Mouse (Mus musculus) heart, embryonic 14.5 days (tissue): ENCODE measurements around the gene Fcgr4. TPM values are rescaled to one million over a fixed set of nuclear protein-coding genes. Genes with fewer than 3 reads are reported as not detected.
"Not testable (repeated sequence)": the region's sequence is repeated elsewhere in the genome, so short reads cannot be mapped to it uniquely, and the experiment has no call there.

Experiments
- ATAC-seq: fragments of 200-750 bp; cut with Nextera tagmentation; 2 replicates; pipeline ENCODE4 v1.8.0; 2017; ENCODE audit warnings: low read depth, moderate TSS enrichment; ENCODE audit not compliant: insufficient number of reproducible peaks, insufficient read depth, low FRiP score
- H3K27ac ChIP-seq, 2 experiments: fragments of 200-500 bp in 1 of 2; fragments of 300-500 bp in 1 of 2; sonication (generic) in 1 of 2; replicated peaks in 1 of 2; 2 replicates each; pipeline ENCODE4 v1.5.1; 2012 to 2014; ENCODE audit warnings: low read depth in 2 of 2, low read length in 2 of 2, control low read depth in 1 of 2, mild to moderate bottlenecking in 1 of 2, mixed read lengths in 1 of 2; ENCODE audit not compliant: control insufficient read depth in 1 of 2, insufficient read depth in 1 of 2
- H3K27me3 ChIP-seq: fragments of 300-500 bp; sonication (generic); 2 replicates; pipeline ENCODE4 v1.6.1; 2014; ENCODE audit warnings: mild to moderate bottlenecking, low read length, control low read depth; ENCODE audit not compliant: control insufficient read depth, insufficient read depth
- H3K36me3 ChIP-seq: fragments of 300-500 bp; sonication (generic); 2 replicates; pipeline ENCODE4 v1.6.1; 2014; ENCODE audit warnings: mild to moderate bottlenecking, control low read depth, low read length, mixed read lengths; ENCODE audit not compliant: control insufficient read depth, insufficient read depth
- H3K4me1 ChIP-seq, 2 experiments: fragments of 200-500 bp in 1 of 2; fragments of 300-500 bp in 1 of 2; sonication (generic) in 1 of 2; 2 replicates each; pipeline ENCODE4 v1.6.1; 2012 to 2014; ENCODE audit warnings: low read length in 2 of 2, control low read depth in 1 of 2, mixed read lengths in 1 of 2; ENCODE audit not compliant: control insufficient read depth in 2 of 2, insufficient read depth in 2 of 2
- H3K4me2 ChIP-seq: fragments of 300-500 bp; sonication (generic); 2 replicates; pipeline ENCODE4 v1.6.1; 2014; ENCODE audit warnings: mild to moderate bottlenecking, low read length
- H3K4me3 ChIP-seq, 2 experiments: fragments of 200-500 bp in 1 of 2; fragments of 300-500 bp in 1 of 2; sonication (generic) in 1 of 2; 2 replicates each; pipeline ENCODE4 v1.5.1; 2012 to 2014; ENCODE audit warnings: low read length in 2 of 2, mild to moderate bottlenecking in 2 of 2, control low read depth in 1 of 2, low read depth in 1 of 2, moderate library complexity in 1 of 2; ENCODE audit not compliant: control insufficient read depth in 1 of 2, insufficient read depth in 1 of 2
- H3K9ac ChIP-seq: fragments of 300-500 bp; sonication (generic); 2 replicates; pipeline ENCODE4 v1.6.1; 2014; ENCODE audit warnings: mild to moderate bottlenecking, low read length
- H3K9me3 ChIP-seq: fragments of 300-500 bp; sonication (generic); 2 replicates; pipeline ENCODE4 v1.6.1; 2016; ENCODE audit warnings: low read length, control low read depth; ENCODE audit not compliant: control insufficient read depth
- WGBS: fragments of 180-500 bp; shearing (Covaris S2); extraction: QIAGEN DNeasy Blood & Tissue Kit; methylation state at CpG from one replicate; pipeline ENCODE4 v1.1.7; 2014; 5-methylcytosine and 5-hydroxymethylcytosine counted together
- polyA plus RNA-seq: library from polyadenylated mRNA; unstranded; fragments of >200 nt; fragmentation: Nextera tagmentation; extraction: Ambion mirVana; gene quantifications from 2 replicates; pipeline ENCODE4 v1.2.1, GENCODE M21; 2014

Fcgr4 gene
- polyA plus RNA-seq, 1 experiment from 2014 or later = 1.5 TPM

GRCm38 (mm10) chr1:170978601-170979000, 40.1 kb upstream of the Fcgr4 start:
- WGBS = 47% methylated on average over 4 of the region's 4 CpGs
- H3K27ac ChIP-seq = no peak overlapping the region
- ATAC-seq = no peak
- no peak overlapping the region for H3K4me2 ChIP-seq
- no peaks in the 10 kb centered on the region for H3K36me3 ChIP-seq
- no peaks in the 10 kb centered on the region for H3K27me3 ChIP-seq
- no peaks in the 10 kb centered on the region for H3K9me3 ChIP-seq
- H3K4me3 ChIP-seq = no peak overlapping the region
- H3K4me1 ChIP-seq = no peaks in the 10 kb centered on the region
- H3K9ac ChIP-seq = no peak overlapping the region

- WGBS = 65% methylated on average over 1 of the region's 1 CpGs
- not testable (repeated sequence) for ATAC-seq, H3K27ac ChIP-seq
These were observed 37.0 kb upstream of the Fcgr4 start for GRCm38 (mm10) chr1:170981679-170982078.

GRCm38 (mm10) chr1:170982301-170982700, 36.4 kb upstream of the Fcgr4 start:
- H3K27me3 ChIP-seq = no peaks in the 10 kb centered on the region
- H3K9me3 ChIP-seq = no peaks in the 10 kb centered on the region
- no peak overlapping the region for H3K4me3 ChIP-seq
- 77% methylated on average over 2 of the region's 2 CpGs for WGBS
- H3K36me3 ChIP-seq = no peaks in the 10 kb centered on the region
- ATAC-seq = no peak
- H3K4me1 ChIP-seq = no peaks in the 10 kb centered on the region
- no peak overlapping the region for H3K9ac ChIP-seq
- H3K4me2 ChIP-seq = no peak overlapping the region
- H3K27ac ChIP-seq = no peak overlapping the region

More at GRCm38 (mm10) chr1:170981679-170982078, 37.0 kb upstream of the Fcgr4 start:
- not testable (repeated sequence) for H3K4me3 ChIP-seq, H3K4me2 ChIP-seq, H3K9ac ChIP-seq, H3K4me1 ChIP-seq, H3K9me3 ChIP-seq, H3K36me3 ChIP-seq, H3K27me3 ChIP-seq

GRCm38 (mm10) chr1:170983066-170983465, 35.7 kb upstream of the Fcgr4 start:
- no peaks in the 10 kb centered on the region for H3K9me3 ChIP-seq
- H3K27ac ChIP-seq = no peak overlapping the region
- no peaks in the 10 kb centered on the region for H3K27me3 ChIP-seq
- 73% methylated on average over 4 of the region's 4 CpGs for WGBS
- H3K4me2 ChIP-seq = no peak overlapping the region
- no peak for ATAC-seq
- no peaks in the 10 kb centered on the region for H3K4me1 ChIP-seq
- no peak overlapping the region for H3K9ac ChIP-seq
- no peak overlapping the region for H3K4me3 ChIP-seq
- H3K36me3 ChIP-seq = no peaks in the 10 kb centered on the region

GRCm38 (mm10) chr1:170985092-170985491, 33.6 kb upstream of the Fcgr4 start:
- no peak for ATAC-seq
- Histone ChIP-seq H3K9ac (no peak overlapping the region), H3K4me2 (no peak overlapping the region), H3K27me3 (no peaks in the 10 kb centered on the region), H3K4me1 (no peaks in the 10 kb centered on the region), H3K27ac (no peak overlapping the region), H3K4me3 (no peak overlapping the region), H3K9me3 (no peaks in the 10 kb centered on the region), H3K36me3 (no peaks in the 10 kb centered on the region)
- WGBS = 78% methylated on average over 3 of the region's 3 CpGs

- H3K4me2 ChIP-seq = no peak overlapping the region
- no peaks in the 10 kb centered on the region for H3K36me3 ChIP-seq
These were observed 32.9 kb upstream of the Fcgr4 start for GRCm38 (mm10) chr1:170985861-170986260.

GRCm38 (mm10) chr1:170989656-170990055, 29.1 kb upstream of the Fcgr4 start:
- no peak overlapping the region for H3K27ac ChIP-seq
- H3K36me3 ChIP-seq = no peaks in the 10 kb centered on the region
- no peaks in the 10 kb centered on the region for H3K9me3 ChIP-seq
- WGBS = 66% methylated on average over 9 of the region's 9 CpGs
- no peak overlapping the region for H3K9ac ChIP-seq
- ATAC-seq = no peak
- no peak overlapping the region for H3K4me3 ChIP-seq
- H3K27me3 ChIP-seq = no peaks in the 10 kb centered on the region
- H3K4me1 ChIP-seq = no peaks in the 10 kb centered on the region
- no peak overlapping the region for H3K4me2 ChIP-seq

More at GRCm38 (mm10) chr1:170985861-170986260, 32.9 kb upstream of the Fcgr4 start:
- ATAC-seq = no peak
- H3K27ac ChIP-seq = no peak overlapping the region
- no peaks in the 10 kb centered on the region for H3K9me3 ChIP-seq
- no peak overlapping the region for H3K9ac ChIP-seq
- WGBS = 76% methylated on average over 5 of the region's 5 CpGs
- H3K27me3 ChIP-seq = no peaks in the 10 kb centered on the region
- no peak overlapping the region for H3K4me3 ChIP-seq
- no peaks in the 10 kb centered on the region for H3K4me1 ChIP-seq

GRCm38 (mm10) chr1:170992550-170992949, 26.2 kb upstream of the Fcgr4 start:
- H3K9ac ChIP-seq = no peak overlapping the region
- no peak overlapping the region for H3K4me2 ChIP-seq
- H3K4me1 ChIP-seq = no peaks in the 10 kb centered on the region
- WGBS = 48% methylated on average over 5 of the region's 5 CpGs
- H3K36me3 ChIP-seq = no peaks in the 10 kb centered on the region
- H3K27me3 ChIP-seq = peaks cover 4% of the 10 kb centered on the region
- no peak overlapping the region for H3K27ac ChIP-seq
- H3K4me3 ChIP-seq = no peak overlapping the region
- no peak for ATAC-seq
- H3K9me3 ChIP-seq = no peaks in the 10 kb centered on the region
